Mouse (Mus musculus) urinary bladder, postnatal 36 days (tissue): ENCODE measurements around the gene Gm45213.
"Not testable (repeated sequence)": the region's sequence is repeated elsewhere in the genome, so short reads cannot be mapped to it uniquely, and the experiment has no call there.

Experiments used
- DNase-seq, 2 experiments: peaks; one replicate each; pipeline ENCODE4 v3.0.0; 2022; ENCODE audit warnings: low spot score in 2 of 2, mixed read lengths in 1 of 2

The Gm45213 gene

GRCm38 (mm10) chr7:66048446-66049230 is 5.2 kb downstream of the Gm45213 start:
- DNase-seq, result no peak

GRCm38 (mm10) chr7:66053946-66054483 is 10.6 kb downstream of the Gm45213 start:
- no peak for DNase-seq

- not testable (repeated sequence) for DNase-seq
These were observed 12.0 kb downstream of the Gm45213 start for GRCm38 (mm10) chr7:66055356-66055755.

GRCm38 (mm10) chr7:66058703-66059102 is 15.3 kb downstream of the Gm45213 start, which contains the start of gene Snrpa1:
TSS of gene Snrpa1 (plus strand) at chr7:66059003.
- DNase-seq, result no peak

GRCm38 (mm10) chr7:66060066-66060956 is 16.9 kb downstream of the Gm45213 start:
- DNase-seq, result peak; percentile 84 to 87

- no peak for DNase-seq
These were observed 17.7 kb downstream of the Gm45213 start for GRCm38 (mm10) chr7:66061057-66061456.

GRCm38 (mm10) chr7:66076411-66076810 is 33.0 kb downstream of the Gm45213 start:
- DNase-seq, result no peak

GRCm38 (mm10) chr7:66079364-66080230 is 36.2 kb downstream of the Gm45213 start, which contains the start of gene Selenos:
TSS of gene Selenos (plus strand) at chr7:66079649.
- DNase-seq, result peak; percentile 95 to 97

- no peak for DNase-seq
These were observed 36.8 kb downstream of the Gm45213 start for GRCm38 (mm10) chr7:66080231-66080613.

GRCm38 (mm10) chr7:66083757-66084156 is 40.4 kb downstream of the Gm45213 start:
- DNase-seq, result no peak

- DNase-seq, result peak in 1 of 2 experiments; percentile 7
These were observed 41.1 kb downstream of the Gm45213 start for GRCm38 (mm10) chr7:66084546-66084945.

GRCm38 (mm10) chr7:66087652-66088051 is 44.2 kb downstream of the Gm45213 start:
- DNase-seq, result no peak

GRCm38 (mm10) chr7:66088077-66088476 is 44.7 kb downstream of the Gm45213 start:
- no peak for DNase-seq

GRCm38 (mm10) chr7:66090676-66091190 is 47.3 kb downstream of the Gm45213 start:
- DNase-seq, result no peak

GRCm38 (mm10) chr7:66091553-66091952 is 48.2 kb downstream of the Gm45213 start:
- no peak for DNase-seq

GRCm38 (mm10) chr7:66092656-66093055 is 49.3 kb downstream of the Gm45213 start:
- DNase-seq, result no peak

GRCm38 (mm10) chr7:66094141-66094540 is 50.7 kb downstream of the Gm45213 start:
- DNase-seq, result no peak

- no peak for DNase-seq
These were observed 55.4 kb downstream of the Gm45213 start for GRCm38 (mm10) chr7:66098803-66099202.

GRCm38 (mm10) chr7:66101866-66102265 is 58.5 kb downstream of the Gm45213 start:
- no peak for DNase-seq

GRCm38 (mm10) chr7:66104531-66104930 is 61.1 kb downstream of the Gm45213 start:
- no peak for DNase-seq

GRCm38 (mm10) chr7:66105771-66106170 is 62.4 kb downstream of the Gm45213 start:
- DNase-seq, result no peak
